Mouse (Mus musculus) midbrain, embryonic 15.5 days (tissue): ENCODE data around the gene Rbbp9. TPM values are rescaled to one million over a fixed set of nuclear protein-coding genes. Genes with fewer than 3 reads are reported as not detected.

Experiments used
- ATAC-seq: fragments of 200-750 bp; cut with Nextera tagmentation; replicated peaks from 2 replicates; pipeline ENCODE4 v1.8.0; 2017; ENCODE audit warnings: moderate TSS enrichment
- H3K27ac ChIP-seq: fragments of 300-500 bp; sonication (generic); 2 replicates; pipeline ENCODE4 v1.5.1; 2015; ENCODE audit warnings: mild to moderate bottlenecking, inconsistent platforms
- H3K27me3 ChIP-seq: fragments of 300-500 bp; sonication (generic); replicated peaks from 2 replicates; pipeline ENCODE4 v1.6.1; 2015; ENCODE audit warnings: inconsistent platforms
- H3K36me3 ChIP-seq: fragments of 300-500 bp; sonication (generic); replicated peaks from 2 replicates; pipeline ENCODE4 v1.6.1; 2015; ENCODE audit warnings: inconsistent platforms
- H3K4me1 ChIP-seq: fragments of 300-500 bp; sonication (generic); 2 replicates; pipeline ENCODE4 v1.6.1; 2015; ENCODE audit warnings: inconsistent platforms
- H3K4me2 ChIP-seq: fragments of 300-500 bp; sonication (generic); 2 replicates; pipeline ENCODE4 v1.6.1; 2015; ENCODE audit warnings: inconsistent platforms, mild to moderate bottlenecking, moderate library complexity
- H3K4me3 ChIP-seq: fragments of 300-500 bp; sonication (generic); 2 replicates; pipeline ENCODE4 v1.5.1; 2015; ENCODE audit warnings: mild to moderate bottlenecking, inconsistent platforms
- H3K9ac ChIP-seq: fragments of 300-500 bp; sonication (generic); 2 replicates; pipeline ENCODE4 v1.6.1; 2015; ENCODE audit warnings: mild to moderate bottlenecking, inconsistent platforms
- H3K9me3 ChIP-seq: fragments of 300-500 bp; sonication (generic); 2 replicates; pipeline ENCODE4 v1.6.1; 2016; ENCODE audit warnings: inconsistent platforms
- WGBS: fragments of 180-500 bp; shearing (Covaris S2); methylation state at CpG from one replicate; pipeline ENCODE4 v1.1.7; 2015; ENCODE audit warnings: mixed read lengths; 5-methylcytosine and 5-hydroxymethylcytosine counted together
- polyA plus RNA-seq: library from polyadenylated mRNA; unstranded; fragments of >200 nt; fragmentation: Nextera tagmentation; extraction: Ambion mirVana; gene quantifications from 2 replicates; pipeline ENCODE4 v1.2.1, GENCODE M21; 2015

Rbbp9 gene
- polyA plus RNA-seq, 1 experiment from 2014 or later = 57.7 TPM

DNA sequence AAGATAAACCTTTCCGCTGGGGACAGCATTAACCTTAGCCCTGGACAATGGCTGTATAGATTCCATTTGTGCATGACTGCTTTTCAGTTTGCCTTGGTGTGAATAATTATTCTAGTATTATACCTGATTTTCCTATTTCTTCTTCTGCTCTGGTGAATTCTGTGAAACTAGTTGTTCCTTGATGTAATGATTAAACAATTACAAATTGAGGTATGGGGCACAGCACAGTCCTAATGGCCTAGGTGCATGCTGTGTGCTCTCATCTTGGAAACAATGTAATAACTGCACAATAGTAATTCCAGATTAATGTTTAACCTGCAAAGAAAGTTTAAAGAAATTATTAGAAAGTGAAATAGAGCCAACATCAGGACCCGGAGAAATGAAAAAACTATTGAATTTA is 5.6 kb downstream of the Rbbp9 start:
- Histone ChIP-seq H3K4me2 (no peak overlapping the region), H3K4me3 (no peak overlapping the region), H3K9ac (no peak overlapping the region), H3K4me1 (peaks cover 8% of the 10 kb centered on the region), H3K27me3 (no peaks in the 10 kb centered on the region), H3K27ac (no peak overlapping the region), H3K36me3 (peaks cover 29% of the 10 kb centered on the region), H3K9me3 (no peaks in the 10 kb centered on the region)
- WGBS = 85% methylated on average over 2 of the region's 2 CpGs
- ATAC-seq = no peak

DNA sequence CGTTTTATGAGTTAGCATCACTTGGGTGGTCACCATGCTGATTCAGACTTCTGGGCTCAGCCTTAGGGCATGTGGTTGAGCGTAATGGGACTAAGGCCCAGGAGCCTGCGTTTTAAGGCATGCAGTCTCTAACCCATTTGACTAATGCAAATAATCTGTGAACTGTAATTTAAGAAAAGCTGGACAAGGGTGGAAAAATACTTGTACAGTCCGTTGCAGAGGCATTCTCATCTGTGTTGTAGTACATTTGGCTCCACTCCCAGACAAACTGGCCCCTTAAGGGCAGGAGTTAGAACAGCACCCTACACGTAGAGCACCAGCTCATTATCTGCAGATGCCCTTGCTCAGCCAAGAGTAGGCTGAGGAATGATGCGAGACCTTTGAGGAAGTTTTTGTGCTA is 6.0 kb downstream of the Rbbp9 start:
- Histone ChIP-seq H3K9me3 (no peaks in the 10 kb centered on the region), H3K36me3 (peaks cover 34% of the 10 kb centered on the region), H3K27ac (no peak overlapping the region), H3K4me1 (peaks cover 4% of the 10 kb centered on the region), H3K9ac (no peak overlapping the region), H3K4me3 (no peak overlapping the region), H3K4me2 (no peak overlapping the region), H3K27me3 (no peaks in the 10 kb centered on the region)
- no peak for ATAC-seq
- 88% methylated on average over 6 of the region's 6 CpGs for WGBS

DNA sequence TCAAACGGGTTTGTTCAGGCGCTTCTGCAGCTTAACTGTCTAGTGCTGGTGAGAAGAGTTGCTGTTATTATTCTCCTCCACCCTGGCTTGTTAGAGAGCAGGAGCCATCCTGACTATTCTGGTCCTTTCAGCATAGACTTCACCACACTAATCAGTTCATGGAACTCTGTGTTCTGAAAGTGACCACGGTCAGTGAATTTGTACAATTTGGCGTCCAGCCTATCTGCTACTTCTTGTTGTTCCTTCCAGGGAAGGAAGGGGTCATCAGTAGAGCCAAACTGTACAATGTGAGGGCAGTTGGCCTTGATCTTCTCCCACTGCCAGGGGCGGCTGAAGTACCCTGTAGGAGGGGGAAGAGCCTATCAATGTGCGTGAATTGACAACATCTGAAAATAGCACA is 7.0 kb downstream of the Rbbp9 start:
- Histone ChIP-seq H3K4me2 (no peak overlapping the region), H3K4me1 (no peaks in the 10 kb centered on the region), H3K36me3 (peaks cover 43% of the 10 kb centered on the region), H3K4me3 (no peak overlapping the region), H3K9me3 (no peaks in the 10 kb centered on the region), H3K27me3 (no peaks in the 10 kb centered on the region), H3K9ac (no peak overlapping the region), H3K27ac (no peak overlapping the region)
- no peak for ATAC-seq
- WGBS = 93% methylated on average over 6 of the region's 6 CpGs

DNA sequence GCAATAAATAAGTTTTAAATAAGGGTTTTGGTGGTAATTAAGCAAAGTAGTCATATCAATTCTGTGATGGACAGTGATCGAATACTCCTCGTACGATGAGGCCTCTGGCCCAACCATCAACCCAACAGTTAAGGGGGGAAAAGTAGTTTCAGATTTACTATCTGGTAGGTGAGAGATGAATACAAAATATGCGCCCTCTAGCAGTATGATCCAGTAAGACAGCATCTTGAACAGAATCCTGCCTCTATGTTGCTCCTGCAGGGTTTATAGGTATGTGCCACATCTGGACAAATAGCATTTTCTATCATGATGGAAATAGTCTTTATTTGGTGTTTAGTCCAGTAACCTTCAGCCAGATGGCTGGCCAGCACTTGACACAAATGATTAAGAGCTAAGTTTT is 9.4 kb downstream of the Rbbp9 start:
- Histone ChIP-seq H3K4me1 (no peaks in the 10 kb centered on the region), H3K27ac (no peak overlapping the region), H3K9me3 (no peaks in the 10 kb centered on the region), H3K27me3 (no peaks in the 10 kb centered on the region), H3K4me2 (no peak overlapping the region), H3K9ac (no peak overlapping the region), H3K4me3 (no peak overlapping the region), H3K36me3 (peaks cover 56% of the 10 kb centered on the region)
- no peak for ATAC-seq
- WGBS = 85% methylated on average over 4 of the region's 4 CpGs

DNA sequence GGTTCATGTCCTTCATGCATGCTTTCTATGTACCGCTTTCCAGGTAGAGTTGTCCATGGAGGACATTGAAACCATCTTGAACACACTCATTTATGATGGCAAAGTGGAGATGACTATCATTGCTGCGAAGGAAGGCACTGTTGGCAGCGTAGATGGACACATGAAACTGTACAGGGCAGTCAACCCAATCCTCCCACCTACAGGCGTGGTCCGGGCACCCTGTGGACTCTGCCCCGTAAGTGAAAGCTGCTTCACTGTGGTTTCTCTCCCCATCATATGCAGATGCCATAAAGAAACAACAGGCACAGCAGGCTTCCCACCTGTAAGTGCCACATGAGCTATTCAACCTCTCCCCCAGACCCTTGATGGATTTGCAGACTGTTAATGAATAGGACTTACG is 13.5 kb downstream of the Rbbp9 start:
- H3K36me3 ChIP-seq = peaks cover 71% of the 10 kb centered on the region
- no peak for ATAC-seq
- H3K4me2 ChIP-seq = no peak overlapping the region
- no peaks in the 10 kb centered on the region for H3K27me3 ChIP-seq
- H3K9me3 ChIP-seq = no peaks in the 10 kb centered on the region
- no peak overlapping the region for H3K27ac ChIP-seq
- no peak overlapping the region for H3K9ac ChIP-seq
- 96% methylated on average over 7 of the region's 7 CpGs for WGBS
- H3K4me1 ChIP-seq = no peaks in the 10 kb centered on the region
- no peak overlapping the region for H3K4me3 ChIP-seq

DNA sequence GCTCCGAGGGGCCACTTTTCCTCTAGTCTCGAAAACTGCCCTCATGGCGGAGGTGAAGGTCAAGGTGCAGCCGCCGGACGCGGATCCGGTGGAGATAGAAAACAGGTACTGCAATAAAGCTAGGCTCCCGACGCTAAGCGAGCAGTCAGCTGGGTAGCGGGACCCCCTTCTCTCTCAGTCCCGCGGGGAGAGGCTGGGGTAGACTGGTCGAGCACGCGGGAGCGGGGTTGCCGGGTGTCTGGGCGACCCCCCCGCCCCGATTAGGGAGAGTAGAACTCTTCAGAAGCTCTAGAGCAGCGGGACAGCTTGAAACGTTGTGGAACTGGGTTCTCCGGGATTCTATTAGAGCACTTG is 22.9 kb downstream of the Rbbp9 start:
- under 1% methylated on average over 25 of the region's 25 CpGs for WGBS
- Histone ChIP-seq H3K4me3 (peak overlapping the region; percentile 86), H3K9ac (peak overlapping the region; percentile 75), H3K4me2 (peak overlapping the region; percentile 71), H3K27ac (peak overlapping the region; percentile 98), H3K9me3 (no peaks in the 10 kb centered on the region), H3K36me3 (peaks cover 8% of the 10 kb centered on the region; the same call in 1 of the 2 replicates), H3K4me1 (peaks cover 26% of the 10 kb centered on the region), H3K27me3 (0 out of 2 replicates have a peak, but pooled peaks cover 3% of the 10 kb centered on the region)
- ATAC-seq = peak; percentile 59

DNA sequence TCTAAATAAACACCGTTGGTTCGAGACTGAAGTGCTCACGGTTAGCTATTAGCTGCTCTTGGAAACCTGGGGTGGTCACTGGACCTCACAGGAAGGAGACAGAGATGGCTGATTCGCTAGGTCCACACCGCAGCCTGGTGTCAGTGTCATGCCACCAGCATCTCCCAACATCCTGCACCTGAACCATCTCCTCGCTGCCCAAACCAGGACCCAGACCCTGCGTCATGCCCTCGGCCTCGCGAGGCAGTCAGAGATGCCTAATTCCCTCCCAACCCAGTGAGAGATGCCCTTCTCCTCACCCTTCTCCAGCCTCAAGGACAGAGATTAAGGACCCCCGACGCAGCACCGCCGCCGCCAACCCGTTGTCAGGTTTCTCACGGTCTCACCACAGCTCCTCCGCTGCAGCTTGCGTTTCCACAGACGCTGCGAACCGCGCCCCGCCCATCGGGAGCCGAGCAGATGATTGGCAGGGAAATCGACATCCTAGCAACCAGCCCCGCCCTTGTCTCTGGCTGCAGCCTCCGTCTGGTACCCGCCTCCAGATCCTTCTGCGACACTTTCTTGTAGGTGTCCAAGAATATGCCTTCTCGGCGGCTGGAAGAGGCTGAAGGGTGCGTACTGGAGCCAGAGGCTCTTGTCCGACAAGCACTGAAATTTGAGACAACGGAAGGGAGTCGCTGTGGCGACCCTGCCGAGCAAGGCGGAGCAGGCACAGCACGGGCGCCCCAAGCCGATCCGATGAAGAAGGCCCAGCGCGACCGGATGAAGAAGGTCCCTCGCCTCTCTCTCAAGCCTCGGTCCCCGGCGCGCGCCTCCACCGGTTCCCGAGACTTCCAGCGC is 23.5 kb downstream of the Rbbp9 start, which contains the start of the genes Dzank1 and Polr3f:
TSS of gene Dzank1 (minus strand) at position 434 of the 840 bp plus-strand sequence.
TSS of gene Polr3f (plus strand) at position 738 of the 840 bp plus-strand sequence.
- Histone ChIP-seq H3K9me3 (no peaks in the 10 kb centered on the region), H3K27me3 (0 out of 2 replicates have a peak, but pooled peaks cover 3% of the 10 kb centered on the region), H3K4me3 (peak within 1 kb of the TSS; percentile 86), H3K4me2 (peak within 1 kb of the TSS; percentile 71), H3K36me3 (peaks cover 5% of the 10 kb centered on the region; the same call in 1 of the 2 replicates), H3K4me1 (peaks cover 26% of the 10 kb centered on the region), H3K27ac (peak within 1 kb of the TSS; percentile 98), H3K9ac (peak within 1 kb of the TSS; percentile 75)
- peak; percentile 98 for ATAC-seq
- under 1% methylated on average over 56 of the region's 56 CpGs for WGBS

DNA sequence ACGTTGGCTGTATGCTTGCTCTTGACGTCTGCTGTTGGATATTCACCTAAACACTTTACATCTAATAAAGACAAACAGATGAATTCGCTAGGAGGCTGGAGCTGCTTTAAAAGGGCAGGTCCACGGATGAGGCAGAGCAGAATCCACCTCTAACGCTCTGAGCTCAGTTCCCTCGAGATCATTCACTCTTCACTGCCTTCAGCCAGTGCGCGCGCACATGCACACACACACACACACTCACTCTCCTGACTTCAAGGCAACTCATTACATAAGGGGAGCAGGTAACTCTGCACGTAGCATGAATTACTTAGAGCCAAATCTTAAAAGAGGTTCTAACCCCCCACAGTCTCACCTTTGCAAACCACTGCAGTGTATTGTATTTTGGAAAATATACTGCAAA is 24.8 kb downstream of the Rbbp9 start:
- H3K9me3 ChIP-seq = no peaks in the 10 kb centered on the region
- no peak overlapping the region; the same call in 1 of the 2 replicates for H3K9ac ChIP-seq
- H3K4me3 ChIP-seq = peak overlapping the region; percentile 86; the same call in 1 of the 2 replicates
- 46% methylated on average over 10 of the region's 10 CpGs for WGBS
- peak overlapping the region; percentile 71 for H3K4me2 ChIP-seq
- H3K36me3 ChIP-seq = peaks cover 5% of the 10 kb centered on the region; the same call in 1 of the 2 replicates
- no peak for ATAC-seq
- no peak overlapping the region for H3K27ac ChIP-seq
- 0 out of 2 replicates have a peak, but pooled peaks cover 3% of the 10 kb centered on the region for H3K27me3 ChIP-seq
- H3K4me1 ChIP-seq = peaks cover 26% of the 10 kb centered on the region

DNA sequence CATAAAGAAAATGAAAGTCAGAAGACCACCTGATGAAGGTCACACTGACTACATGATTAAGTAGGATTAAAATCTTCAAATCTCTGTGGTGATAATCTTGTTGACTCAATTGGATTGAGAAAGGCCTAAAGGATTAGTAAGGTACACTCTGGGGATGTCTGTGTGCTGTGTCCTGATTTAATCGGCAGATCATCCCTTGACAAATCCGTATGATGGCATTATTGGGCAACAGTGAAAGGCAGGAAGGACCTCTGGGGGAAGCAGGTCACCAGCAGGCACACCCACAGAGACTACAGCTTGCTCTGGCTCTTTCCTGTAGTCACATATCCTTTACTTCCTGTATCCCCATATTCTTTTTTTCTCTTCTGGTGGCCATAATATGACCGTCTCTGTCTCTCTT is 30.9 kb downstream of the Rbbp9 start:
- ATAC-seq = no peak
- WGBS = 57% methylated on average over 3 of the region's 3 CpGs
- H3K4me2 ChIP-seq = no peak overlapping the region

DNA sequence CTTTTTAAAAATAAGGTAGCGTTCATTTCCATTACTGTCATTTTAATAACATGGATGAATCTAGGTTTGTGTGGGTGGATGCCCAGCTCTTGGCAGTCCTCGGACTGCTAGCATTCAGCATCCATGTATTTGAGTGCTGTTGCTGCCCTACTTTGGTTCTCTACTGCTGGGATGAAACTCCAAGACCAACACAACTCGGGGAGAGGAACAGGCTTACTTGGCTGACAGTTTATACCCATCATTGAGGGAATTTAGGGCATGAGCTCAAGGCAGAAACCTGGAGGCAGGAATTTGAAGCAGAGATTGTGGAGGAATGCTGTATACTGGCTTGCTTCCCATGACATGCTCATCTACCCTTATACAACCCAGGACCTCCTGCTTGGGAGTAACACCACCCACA is 36.0 kb downstream of the Rbbp9 start:
- Histone ChIP-seq H3K9me3 (no peaks in the 10 kb centered on the region), H3K27me3 (0 out of 2 replicates have a peak, but pooled peaks cover 3% of the 10 kb centered on the region), H3K36me3 (peaks cover 15% of the 10 kb centered on the region; the same call in 1 of the 2 replicates), H3K4me3 (no peak overlapping the region), H3K27ac (no peak overlapping the region), H3K4me1 (no peaks in the 10 kb centered on the region), H3K4me2 (no peak overlapping the region), H3K9ac (no peak overlapping the region)
- 83% methylated on average over 3 of the region's 3 CpGs for WGBS
- no peak for ATAC-seq

More for the DNA sequence above, 30.9 kb downstream of the Rbbp9 start:
- Histone ChIP-seq H3K4me3 (no peak overlapping the region), H3K4me1 (no peaks in the 10 kb centered on the region), H3K27ac (no peak overlapping the region), H3K9ac (no peak overlapping the region), H3K9me3 (no peaks in the 10 kb centered on the region), H3K27me3 (0 out of 2 replicates have a peak, but pooled peaks cover 6% of the 10 kb centered on the region), H3K36me3 (peaks cover 17% of the 10 kb centered on the region)

DNA sequence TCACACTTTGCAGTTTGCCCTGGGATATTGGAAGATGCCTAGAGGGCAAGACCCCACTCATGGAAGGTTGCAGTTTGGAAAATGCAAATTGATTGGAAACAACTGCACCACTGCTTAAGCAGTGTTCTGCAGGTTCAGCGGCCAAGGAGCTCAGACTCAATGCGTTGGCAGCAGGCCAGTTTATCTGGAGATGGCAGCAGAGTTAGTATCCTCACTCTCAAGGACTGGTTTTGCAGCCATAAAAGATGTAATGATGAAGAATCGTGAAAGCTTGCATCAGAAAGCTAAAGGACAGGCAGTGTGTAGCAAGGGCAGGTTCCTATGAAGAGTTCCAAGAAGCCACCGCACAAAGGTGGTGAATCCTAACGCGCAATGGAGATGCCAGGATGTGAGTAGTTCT is 48.5 kb downstream of the Rbbp9 start:
- no peaks in the 10 kb centered on the region for H3K27me3 ChIP-seq
- H3K4me3 ChIP-seq = no peak overlapping the region
- H3K4me1 ChIP-seq = no peaks in the 10 kb centered on the region
- no peak for ATAC-seq
- no peaks in the 10 kb centered on the region for H3K9me3 ChIP-seq
- H3K36me3 ChIP-seq = peaks cover 27% of the 10 kb centered on the region
- WGBS = 88% methylated on average over 6 of the region's 6 CpGs
- H3K27ac ChIP-seq = no peak overlapping the region
- no peak overlapping the region for H3K4me2 ChIP-seq
- H3K9ac ChIP-seq = no peak overlapping the region
